Mouse (Mus musculus): ENCODE measurements around the gene Atp5k. TPM values are rescaled to one million over a fixed set of nuclear protein-coding genes. Genes with fewer than 3 reads are reported as not detected.

Gene Atp5k
- total and polyA plus RNA-seq, 2 experiments from 2014 or later: 90.9 to 539 TPM

DNA sequence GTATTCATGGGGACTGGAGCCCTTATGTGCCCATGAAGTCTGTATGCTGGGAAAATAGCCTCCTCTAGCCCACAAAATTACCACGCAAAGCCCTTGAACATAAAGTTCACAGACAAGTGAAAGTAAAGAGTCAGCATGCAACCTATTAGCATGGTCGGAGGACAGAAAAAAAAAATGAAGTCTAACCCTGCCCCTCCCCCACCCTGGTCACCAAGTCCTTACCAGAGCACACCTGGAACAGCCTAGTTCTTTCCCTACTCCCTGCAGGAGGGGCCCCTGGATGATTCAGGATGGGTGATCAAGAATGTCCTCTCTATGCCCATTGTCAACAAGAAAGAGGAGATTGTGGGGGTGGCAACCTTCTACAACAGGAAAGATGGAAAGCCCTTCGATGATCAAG lies 11.5 kb downstream of the Atp5k start:
- TF ChIP-seq CTCF (IDR thresholded peaks at IDR 0.05): no peak
- ATAC-seq (ENCODE audit: low FRiP score) (no peak), DNase-seq (ENCODE audit: low spot score) (no peak)
- Histone ChIP-seq H3K4me3 (ENCODE audit: low read depth, low read length) (no peak overlapping the region), H3K36me3 (ENCODE audit: insufficient read depth, low read length) (no peaks in the 10 kb centered on the region), H3K9me3 (ENCODE audit: low read length) (no peaks in the 10 kb centered on the region), H3K4me1 (ENCODE audit: insufficient read depth, low read length) (no peaks in the 10 kb centered on the region), H3K27me3 (ENCODE audit: insufficient read depth, low read length) (no peaks in the 10 kb centered on the region), H3K9ac (replicated peaks; ENCODE audit: low read length, poor library complexity, severe bottlenecking) (no peak overlapping the region), H3K27ac (ENCODE audit: low read depth, low read length) (no peak overlapping the region), H3K4me2 (ENCODE audit: low read depth, low read length, poor library complexity, severe bottlenecking) (no peak overlapping the region)
- WGBS: 86% methylated on average over 3 of the region's 3 CpGs

DNA sequence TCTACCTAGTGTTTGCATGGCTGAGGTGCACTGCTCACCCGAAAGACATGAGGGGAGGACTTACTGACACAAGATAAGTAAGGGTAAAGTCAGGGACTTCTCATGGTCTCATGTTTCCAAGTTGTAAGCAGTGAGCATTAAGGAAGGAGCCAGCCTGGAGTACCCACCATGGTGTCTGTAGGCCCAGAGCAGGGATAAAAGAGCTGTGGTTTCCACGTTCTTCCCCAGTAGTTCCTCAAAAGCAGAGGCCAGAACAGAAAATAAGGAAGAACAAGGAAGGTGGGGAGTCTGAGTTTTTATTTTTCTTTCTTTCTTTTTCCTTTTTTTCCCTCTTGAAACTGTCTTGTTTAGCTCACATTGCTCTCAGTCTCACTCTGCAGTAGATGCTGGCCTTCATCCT lies 19.5 kb downstream of the Atp5k start:
- 79% methylated on average over 2 of the region's 2 CpGs for WGBS
- H3K4me2 ChIP-seq (ENCODE audit: low read depth, low read length, poor library complexity, severe bottlenecking): no peak overlapping the region
- no peak overlapping the region for H3K4me3 ChIP-seq (ENCODE audit: low read depth, low read length)
- no peak overlapping the region for H3K27ac ChIP-seq (ENCODE audit: low read depth, low read length)
- no peaks in the 10 kb centered on the region for H3K27me3 ChIP-seq (ENCODE audit: insufficient read depth, low read length)
- H3K9me3 ChIP-seq (ENCODE audit: low read length): no peaks in the 10 kb centered on the region
- no peaks in the 10 kb centered on the region for H3K4me1 ChIP-seq (ENCODE audit: insufficient read depth, low read length)
- H3K36me3 ChIP-seq (ENCODE audit: insufficient read depth, low read length): no peaks in the 10 kb centered on the region
- no peak overlapping the region for H3K9ac ChIP-seq (replicated peaks; ENCODE audit: low read length, poor library complexity, severe bottlenecking)
- DNase-seq (ENCODE audit: low spot score) (no peak), ATAC-seq (ENCODE audit: low FRiP score) (no peak)
- TF ChIP-seq CTCF (IDR thresholded peaks at IDR 0.05): no peak

DNA sequence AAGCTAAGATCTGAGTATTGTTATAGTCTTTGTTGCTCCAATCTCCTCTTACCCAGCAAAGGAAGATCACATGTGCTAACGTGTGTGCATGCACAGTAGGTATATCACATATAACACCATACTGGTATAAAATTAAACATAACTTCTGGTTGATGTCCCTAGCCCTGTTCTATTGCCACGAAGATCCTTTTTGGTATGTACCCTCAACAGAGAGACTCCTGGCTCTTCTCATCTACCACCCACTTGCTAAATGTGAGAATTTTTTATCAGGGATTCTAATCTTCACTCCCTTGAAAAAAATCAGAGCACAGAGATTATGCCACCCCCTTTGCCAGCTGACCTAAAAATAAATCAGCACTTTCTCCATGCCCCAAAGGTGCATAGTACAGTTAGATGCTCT lies 27.3 kb downstream of the Atp5k start:
- ATAC-seq (ENCODE audit: low FRiP score) (no peak), DNase-seq (ENCODE audit: low spot score) (no peak)
- Histone ChIP-seq H3K9ac (replicated peaks; ENCODE audit: low read length, poor library complexity, severe bottlenecking) (no peak overlapping the region), H3K9me3 (ENCODE audit: low read length) (no peaks in the 10 kb centered on the region), H3K27me3 (ENCODE audit: insufficient read depth, low read length) (no peaks in the 10 kb centered on the region), H3K36me3 (ENCODE audit: insufficient read depth, low read length) (no peaks in the 10 kb centered on the region), H3K4me3 (ENCODE audit: low read depth, low read length) (no peak overlapping the region), H3K4me1 (ENCODE audit: insufficient read depth, low read length) (no peaks in the 10 kb centered on the region), H3K27ac (ENCODE audit: low read depth, low read length) (no peak overlapping the region), H3K4me2 (ENCODE audit: low read depth, low read length, poor library complexity, severe bottlenecking) (no peak overlapping the region)
- no peak for TF ChIP-seq CTCF (IDR thresholded peaks at IDR 0.05)
- WGBS: 84% methylated on average over 2 of the region's 2 CpGs

DNA sequence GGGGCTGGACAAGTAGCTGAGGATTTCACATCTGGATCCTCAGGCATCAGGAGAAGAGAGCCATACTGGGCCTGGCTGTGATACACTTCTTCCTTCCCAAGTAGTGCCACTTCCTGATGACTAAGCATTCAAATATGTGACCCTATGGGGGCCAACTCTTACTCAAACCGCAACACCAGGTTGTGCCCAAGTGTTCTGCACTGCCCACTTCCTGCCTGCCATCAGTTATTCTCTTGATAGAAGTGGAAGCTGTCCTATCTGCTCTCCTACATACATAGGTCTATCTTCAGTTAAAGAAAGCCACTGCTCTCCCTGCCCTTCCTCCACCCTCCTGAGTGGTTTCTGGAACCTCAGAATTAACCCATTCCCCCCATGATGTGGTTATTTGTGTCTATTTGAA lies 28.8 kb downstream of the Atp5k start:
- no peaks in the 10 kb centered on the region for H3K27me3 ChIP-seq (ENCODE audit: insufficient read depth, low read length)
- no peaks in the 10 kb centered on the region for H3K4me1 ChIP-seq (ENCODE audit: insufficient read depth, low read length)
- H3K9ac ChIP-seq (replicated peaks; ENCODE audit: low read length, poor library complexity, severe bottlenecking): no peak overlapping the region
- no peaks in the 10 kb centered on the region for H3K9me3 ChIP-seq (ENCODE audit: low read length)
- 83% methylated on average over 1 of the region's 1 CpGs for WGBS
- no peak for ATAC-seq (ENCODE audit: low FRiP score)
- no peak overlapping the region for H3K27ac ChIP-seq (ENCODE audit: low read depth, low read length)
- H3K4me2 ChIP-seq (ENCODE audit: low read depth, low read length, poor library complexity, severe bottlenecking): no peak overlapping the region
- no peak overlapping the region for H3K4me3 ChIP-seq (ENCODE audit: low read depth, low read length)
- no peaks in the 10 kb centered on the region for H3K36me3 ChIP-seq (ENCODE audit: insufficient read depth, low read length)
- no peak for TF ChIP-seq CTCF (IDR thresholded peaks at IDR 0.05)
- DNase-seq (ENCODE audit: low spot score): no peak

DNA sequence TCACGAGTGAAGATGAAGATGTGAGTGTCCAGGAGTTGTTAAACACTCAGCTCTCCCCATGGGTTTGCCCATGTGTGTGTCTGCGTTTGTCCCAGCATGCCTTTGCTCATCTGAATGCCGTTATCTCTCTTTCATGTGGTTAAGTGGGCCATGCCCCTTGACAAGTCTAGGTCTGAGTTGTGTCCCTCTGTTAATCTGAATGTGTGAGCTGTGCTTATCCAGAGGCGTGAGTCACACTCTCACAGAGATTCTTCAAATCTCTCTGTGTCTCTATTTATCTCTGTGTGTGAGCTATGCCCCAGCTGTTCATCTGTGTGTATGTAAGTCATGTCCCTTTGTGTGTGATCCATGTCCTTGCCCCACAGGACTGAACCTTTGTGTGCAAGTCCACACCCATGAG lies 30.8 kb downstream of the Atp5k start:
- no peak for ATAC-seq (ENCODE audit: low FRiP score)
- no peak overlapping the region for H3K4me2 ChIP-seq (ENCODE audit: low read depth, low read length, poor library complexity, severe bottlenecking)
- no peak for TF ChIP-seq CTCF (IDR thresholded peaks at IDR 0.05)
- DNase-seq (ENCODE audit: low spot score): no peak
- no peak overlapping the region for H3K4me3 ChIP-seq (ENCODE audit: low read depth, low read length)
- no peaks in the 10 kb centered on the region for H3K4me1 ChIP-seq (ENCODE audit: insufficient read depth, low read length)
- H3K9me3 ChIP-seq (ENCODE audit: low read length): no peaks in the 10 kb centered on the region
- no peaks in the 10 kb centered on the region for H3K27me3 ChIP-seq (ENCODE audit: insufficient read depth, low read length)
- 76% methylated on average over 4 of the region's 4 CpGs for WGBS
- no peak overlapping the region for H3K9ac ChIP-seq (replicated peaks; ENCODE audit: low read length, poor library complexity, severe bottlenecking)
- no peak overlapping the region for H3K27ac ChIP-seq (ENCODE audit: low read depth, low read length)
- H3K36me3 ChIP-seq (ENCODE audit: insufficient read depth, low read length): no peaks in the 10 kb centered on the region

DNA sequence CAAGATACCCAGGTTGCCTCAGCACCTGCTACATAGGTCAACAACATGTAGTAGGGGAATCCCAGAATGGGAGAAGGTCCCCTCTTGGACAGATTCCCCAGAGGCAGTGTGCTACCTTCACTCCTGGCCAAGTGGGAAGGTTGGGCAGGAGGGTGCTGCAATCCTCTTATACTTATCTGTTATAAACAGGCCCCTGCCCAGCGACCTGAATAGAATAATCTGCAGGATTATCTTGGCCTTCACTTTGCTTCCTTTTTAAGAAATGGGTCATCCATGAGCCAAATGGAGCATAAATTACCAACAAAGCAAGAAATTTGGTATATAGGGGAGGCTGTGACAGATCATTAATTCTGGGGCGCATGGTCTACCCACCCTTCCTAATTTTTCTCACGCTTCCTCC lies 44.5 kb downstream of the Atp5k start:
- no peak for DNase-seq (ENCODE audit: low spot score)
- ATAC-seq (ENCODE audit: low FRiP score): no peak
- Histone ChIP-seq H3K9me3 (ENCODE audit: low read length) (no peaks in the 10 kb centered on the region), H3K4me2 (ENCODE audit: low read depth, low read length, poor library complexity, severe bottlenecking) (no peak overlapping the region), H3K9ac (replicated peaks; ENCODE audit: low read length, poor library complexity, severe bottlenecking) (no peak overlapping the region), H3K27ac (ENCODE audit: low read depth, low read length) (no peak overlapping the region), H3K4me1 (ENCODE audit: insufficient read depth, low read length) (no peaks in the 10 kb centered on the region), H3K27me3 (ENCODE audit: insufficient read depth, low read length) (no peaks in the 10 kb centered on the region), H3K4me3 (ENCODE audit: low read depth, low read length) (no peak overlapping the region), H3K36me3 (ENCODE audit: insufficient read depth, low read length) (no peaks in the 10 kb centered on the region)
- 67% methylated on average over 3 of the region's 3 CpGs for WGBS
- TF ChIP-seq CTCF (IDR thresholded peaks at IDR 0.05): no peak

DNA sequence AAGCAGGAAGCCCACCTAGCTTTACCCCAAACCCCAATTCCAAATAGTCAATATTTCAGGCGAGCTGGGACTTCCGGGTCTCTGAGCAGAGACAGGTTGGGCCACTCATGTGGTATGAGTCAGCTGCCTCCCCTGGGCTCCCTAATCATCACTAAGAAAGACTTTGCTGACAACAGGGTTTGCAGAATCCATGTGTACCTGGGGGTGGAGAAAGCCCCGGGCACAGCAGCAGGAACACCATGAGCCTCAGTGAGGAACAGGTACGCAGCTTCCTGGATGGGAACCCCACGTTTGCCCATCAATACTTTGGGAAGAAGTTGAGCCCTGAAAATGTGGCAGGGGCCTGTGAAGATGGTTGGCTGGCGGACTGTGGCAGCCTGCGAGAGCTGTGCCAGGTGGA lies 46.0 kb downstream of the Atp5k start, which contains the start of gene Pde6b:
Gene Pde6b (plus strand): TSS at position 191 of the 400 bp plus-strand sequence.
- Histone ChIP-seq H3K36me3 (ENCODE audit: insufficient read depth, low read length) (no peaks in the 10 kb centered on the region), H3K4me2 (ENCODE audit: low read depth, low read length, poor library complexity, severe bottlenecking) (no peak within 1 kb of the TSS), H3K27me3 (ENCODE audit: insufficient read depth, low read length) (no peaks in the 10 kb centered on the region), H3K9me3 (ENCODE audit: low read length) (no peaks in the 10 kb centered on the region), H3K4me3 (ENCODE audit: low read depth, low read length) (no peak within 1 kb of the TSS), H3K27ac (ENCODE audit: low read depth, low read length) (no peak within 1 kb of the TSS), H3K9ac (replicated peaks; ENCODE audit: low read length, poor library complexity, severe bottlenecking) (no peak within 1 kb of the TSS), H3K4me1 (ENCODE audit: insufficient read depth, low read length) (no peaks in the 10 kb centered on the region)
- ATAC-seq (ENCODE audit: low FRiP score): no peak
- no peak for TF ChIP-seq CTCF (IDR thresholded peaks at IDR 0.05)
- 87% methylated on average over 7 of the region's 7 CpGs for WGBS
- no peak for DNase-seq (ENCODE audit: low spot score)

All from midbrain, postnatal 0 days (tissue).